Comparison of ENCODE assay signal across 21 mouse cellular contexts in genomic region chr7:49268401-49268921, GRCm38 (mm10).
DNase-seq lines count a peak whose midpoint lies in the region; ATAC-seq and TF ChIP-seq lines count a peak whose summit lies in the region.
"Had no signal": no experiment of that assay in that cellular context is flagged by ENCODE, and none has a peak within 500 bp of the region (broad histone marks: within the 10 kb centered on the region; RNA-seq: fewer than 3 reads in every experiment).

No protein-coding gene starts in this region.

- peaks cover 15% of the 10 kb centered on the region for H3K4me1 ChIP-seq in heart, embryonic 11.5 days (ENCODE audit: control insufficient read depth, insufficient read depth, low read length)
- H3K4me1 ChIP-seq: liver, embryonic 12.5 days had no signal

- no peak overlapping the region for H3K4me3 ChIP-seq in heart, embryonic 11.5 days (ENCODE audit: low read depth, low read length)
- no peak overlapping the region for H3K4me3 ChIP-seq in layer of hippocampus, adult 2 months
- H3K4me3 ChIP-seq: hindbrain, embryonic 10.5 days; liver, embryonic 12.5 days; lung, embryonic 15.5 days had no signal

- H3K36me3 ChIP-seq in heart, embryonic 11.5 days (ENCODE audit: control insufficient read depth, insufficient read depth, low read length): no peaks in the 10 kb centered on the region
- H3K36me3 ChIP-seq: hindbrain, embryonic 10.5 days; liver, embryonic 12.5 days; lung, embryonic 15.5 days had no signal

- no peak overlapping the region for H3K9ac ChIP-seq in heart, embryonic 11.5 days (ENCODE audit: low read depth, low read length)
- H3K9ac ChIP-seq: liver, embryonic 12.5 days; lung, embryonic 15.5 days had no signal

- no peak for ATAC-seq in heart, embryonic 11.5 days (replicated peaks; ENCODE audit: insufficient number of reproducible peaks, low FRiP score, low TSS enrichment)
- ATAC-seq: inflammation-experienced regulatory T-cells, adult 6 months; liver, embryonic 12.5 days had no signal

- no peak overlapping the region for H3K4me2 ChIP-seq in heart, embryonic 11.5 days
- H3K4me2 ChIP-seq: liver, embryonic 12.5 days; lung, embryonic 15.5 days; midbrain, embryonic 11.5 days had no signal

- DNase-seq in cerebellum, adult 9-10 months: peak; percentile 59
- no peak for DNase-seq in cerebellum, postnatal 25 days
- no peak for DNase-seq in heart, adult 9 months (ENCODE audit: low spot score in 2 of 2)
- no peak for DNase-seq in layer of hippocampus, adult 2 months (ENCODE audit: low spot score in 2 of 2)
- DNase-seq in layer of hippocampus, adult 9-10 months (ENCODE audit: low spot score): no peak
- peak; percentile 43 for DNase-seq in forelimb bud, embryonic 11.5 days (ENCODE audit: low read depth, low spot score)
- no peak for DNase-seq in thymus, adult 18-20 months
- DNase-seq: gastrocnemius, postnatal 14 days; kidney, adult 9 months; kidney, postnatal 4 days; layer of hippocampus, postnatal 36 days; left cerebral cortex, postnatal 4 days; retina, postnatal 1 day; thymus, postnatal 36 days had no signal

- 85% methylated on average over 9 of the region's 9 CpGs for WGBS in heart, embryonic 11.5 days (ENCODE audit: insufficient replicate concordance)

- H3K27me3 ChIP-seq in heart, embryonic 11.5 days (ENCODE audit: control insufficient read depth, insufficient read depth, low read length): no peaks in the 10 kb centered on the region; the same call in 1 of the 2 replicates
- H3K27me3 ChIP-seq: lung, embryonic 15.5 days had no signal

- no peak for TF ChIP-seq CTCF in layer of hippocampus, adult 2 months (conservative IDR thresholded peaks at IDR 0.05)

- 0 out of 2 replicates have a peak overlapping the region, but pooled peaks have one; percentile 32 for H3K27ac ChIP-seq in heart, embryonic 11.5 days (ENCODE audit: low read depth, low read length)
- H3K27ac ChIP-seq in layer of hippocampus, adult 2 months: peak overlapping the region; percentile 91
- H3K27ac ChIP-seq: hindbrain, embryonic 10.5 days; liver, embryonic 12.5 days; lung, embryonic 15.5 days; macrophage had no signal

- no peaks in the 10 kb centered on the region for H3K9me3 ChIP-seq in heart, embryonic 11.5 days (replicated peaks; ENCODE audit: control insufficient read depth, low read length)
- H3K9me3 ChIP-seq: hindbrain, embryonic 10.5 days; liver, embryonic 12.5 days; lung, embryonic 15.5 days had no signal

Comparison
In these comparisons a context has a peak if more than half of its experiments do, and no peak if none do; other contexts are left out.
1. DNase-seq: peak in cerebellum, adult 9-10 months (single experiment) and forelimb bud, embryonic 11.5 days (single experiment); none in cerebellum, postnatal 25 days (0 of 2), heart, adult 9 months (0 of 2), layer of hippocampus, adult 2 months (0 of 2), layer of hippocampus, adult 9-10 months (single experiment) and thymus, adult 18-20 months (0 of 2).